Mouse (Mus musculus): ENCODE data around the gene Tmem177. TPM values are rescaled to one million over a fixed set of nuclear protein-coding genes. Genes with fewer than 3 reads are reported as not detected.
A peak's percentile ranks its signal among the peaks of the same experiment; 100 is the strongest.

Tmem177 gene
- total and polyA plus RNA-seq, 3 experiments: 4.1 to 10.9 (median 6.1) TPM

DNA sequence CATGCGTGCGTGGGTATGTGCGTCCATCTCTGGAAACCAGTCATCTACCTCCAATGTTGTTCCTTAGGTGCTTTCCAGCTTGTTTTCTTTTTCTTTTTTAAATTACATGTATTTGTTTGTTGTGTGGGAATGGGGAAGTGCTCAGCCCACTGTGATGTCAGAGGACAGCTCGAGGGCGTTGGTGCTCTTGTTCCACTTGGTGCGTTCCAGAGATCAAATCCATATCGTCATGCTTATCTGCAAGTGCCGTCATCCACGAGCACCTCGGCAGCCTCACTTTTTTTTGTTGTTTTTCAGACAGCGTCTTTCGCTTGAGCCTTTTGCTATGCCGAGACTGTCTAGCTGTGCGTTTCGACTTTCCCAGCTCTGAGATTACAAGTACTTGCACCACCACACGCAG lies 23.7 kb downstream of the Tmem177 start:
- DNase-seq: no peak

DNA sequence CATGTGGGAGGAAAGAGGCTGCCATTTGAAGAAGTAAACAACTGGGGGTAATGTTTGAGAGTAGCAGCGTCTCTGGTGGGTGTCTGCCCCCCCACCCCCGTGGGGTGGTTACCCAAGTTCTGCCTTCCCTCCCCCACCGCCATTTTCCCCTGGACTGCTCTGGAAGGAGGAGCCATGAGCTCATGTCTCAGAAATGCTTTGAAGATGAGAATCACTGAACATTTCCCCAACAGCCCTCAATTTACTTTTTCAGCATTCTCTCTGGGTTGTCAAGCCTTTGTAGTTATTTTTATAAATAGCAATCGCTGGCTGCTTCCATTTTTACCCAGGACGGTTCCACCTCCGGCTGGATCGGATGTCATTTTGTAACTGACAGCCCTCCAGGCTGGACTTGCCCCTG lies 26.7 kb downstream of the Tmem177 start:
- peak; percentile 35 for DNase-seq

DNA sequence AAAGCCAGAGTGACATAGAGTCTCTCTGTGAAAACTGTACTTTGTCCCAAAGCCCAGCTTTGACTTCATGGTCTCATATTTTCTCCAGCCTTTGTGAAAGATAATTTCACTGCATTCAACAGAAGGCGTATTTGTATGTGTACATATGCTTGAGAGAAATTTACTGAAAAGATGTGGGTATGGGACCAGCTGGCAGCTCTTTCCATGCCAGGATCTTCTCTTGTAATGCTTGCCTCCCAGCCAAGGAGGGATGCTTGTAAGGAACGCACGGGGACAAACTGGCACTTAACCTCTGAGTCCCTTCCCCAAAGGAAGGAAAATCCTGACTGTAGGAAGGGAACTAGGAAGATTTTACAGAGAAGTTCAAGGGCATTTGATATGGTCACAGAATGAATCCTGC lies 28.7 kb downstream of the Tmem177 start:
- no peak for DNase-seq

DNA sequence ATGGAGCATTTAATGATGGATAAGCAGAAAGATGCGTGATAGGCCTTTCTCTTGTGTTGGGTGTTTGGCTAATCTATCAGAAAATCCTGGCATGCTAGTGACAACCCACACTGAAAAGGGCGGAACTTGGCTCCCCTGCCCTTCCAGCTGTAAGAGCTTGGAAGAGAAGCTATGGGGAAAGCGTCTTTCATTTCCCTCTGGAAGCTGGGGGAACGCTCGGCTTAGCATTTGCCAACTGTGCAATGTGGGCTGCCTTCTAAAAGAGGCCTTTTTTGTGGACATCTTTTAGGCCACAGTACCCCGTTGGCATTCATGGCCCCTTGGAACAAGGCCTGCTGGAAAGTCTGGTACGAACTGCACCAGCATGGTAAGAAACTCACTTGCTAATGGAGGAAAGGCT lies 34.1 kb downstream of the Tmem177 start:
- DNase-seq: peak; percentile 37

DNA sequence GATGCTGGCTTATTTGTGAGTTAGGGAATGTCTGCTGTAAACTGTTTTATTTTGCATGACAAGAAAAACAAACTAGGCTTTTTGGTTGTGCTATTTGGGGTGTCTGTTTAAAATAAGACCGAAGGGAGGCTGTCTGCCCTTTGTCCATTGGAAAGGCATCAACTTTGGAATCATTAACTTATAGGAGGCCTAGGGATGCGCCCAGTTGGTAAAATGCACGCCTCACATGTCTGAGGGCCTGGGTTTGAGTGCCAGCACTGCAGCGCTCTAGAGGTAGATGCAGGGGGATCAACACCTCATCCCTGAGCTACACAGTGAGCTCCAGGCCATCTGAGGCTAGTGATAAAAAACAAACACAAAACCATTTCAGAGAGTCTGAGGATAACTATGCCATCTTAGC lies 35.5 kb downstream of the Tmem177 start:
- DNase-seq: no peak

DNA sequence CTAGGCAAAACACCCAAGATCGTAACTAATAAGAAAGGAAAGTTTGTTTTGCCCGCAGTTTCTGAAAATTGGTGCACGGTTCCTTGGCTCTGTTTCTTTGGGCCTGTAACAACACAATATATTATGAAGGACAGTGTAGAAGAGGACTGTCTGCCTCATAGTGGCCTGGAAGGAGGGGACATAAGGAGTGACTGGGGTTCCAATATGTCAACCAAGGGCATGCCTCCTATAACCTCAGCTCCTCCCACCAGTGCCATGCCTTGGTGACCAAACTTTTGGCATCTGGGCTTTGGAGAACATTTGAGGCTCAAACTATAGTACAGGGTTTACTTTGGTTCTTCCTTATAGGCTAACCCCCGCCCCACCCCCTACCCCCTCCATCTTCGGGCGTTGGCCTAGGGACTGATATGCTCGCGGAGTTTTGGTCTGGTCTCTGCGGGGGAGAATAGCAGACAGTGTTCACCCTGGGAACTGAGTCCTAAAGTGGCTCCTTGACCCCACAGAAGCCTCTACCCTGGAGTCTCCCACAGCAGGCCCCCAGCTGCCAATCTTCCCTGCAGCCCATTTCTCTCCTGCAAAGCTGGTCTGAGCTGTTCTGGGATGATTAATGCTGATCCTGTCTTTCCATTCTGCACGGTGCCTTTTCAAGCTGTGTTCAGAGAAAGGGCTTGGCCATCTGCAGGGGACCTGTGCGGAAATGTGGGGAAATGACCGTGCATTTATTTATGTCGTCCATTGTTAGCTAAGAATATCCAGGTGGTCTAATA lies 44.4 kb downstream of the Tmem177 start:
- DNase-seq: no peak

DNA sequence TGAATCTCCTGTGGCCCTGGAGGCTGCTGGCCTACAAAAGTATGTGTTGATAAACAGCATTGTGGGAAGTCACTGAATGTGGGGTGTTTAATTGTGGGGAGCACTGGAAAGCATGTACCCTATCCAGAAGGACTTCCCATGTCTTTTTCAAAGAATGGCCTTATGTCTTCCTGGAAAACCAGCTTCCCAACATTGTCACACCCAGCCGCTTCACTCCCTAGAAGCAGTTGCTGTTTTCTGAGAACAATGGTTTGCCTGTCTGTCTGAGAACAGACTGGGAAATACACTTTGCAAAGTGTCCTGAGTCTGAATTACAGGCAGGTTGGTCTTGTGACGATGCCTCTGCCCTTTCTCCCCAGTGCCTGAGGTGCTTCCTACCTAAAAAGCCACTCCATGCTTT lies 45.7 kb downstream of the Tmem177 start:
- DNase-seq: no peak

DNA sequence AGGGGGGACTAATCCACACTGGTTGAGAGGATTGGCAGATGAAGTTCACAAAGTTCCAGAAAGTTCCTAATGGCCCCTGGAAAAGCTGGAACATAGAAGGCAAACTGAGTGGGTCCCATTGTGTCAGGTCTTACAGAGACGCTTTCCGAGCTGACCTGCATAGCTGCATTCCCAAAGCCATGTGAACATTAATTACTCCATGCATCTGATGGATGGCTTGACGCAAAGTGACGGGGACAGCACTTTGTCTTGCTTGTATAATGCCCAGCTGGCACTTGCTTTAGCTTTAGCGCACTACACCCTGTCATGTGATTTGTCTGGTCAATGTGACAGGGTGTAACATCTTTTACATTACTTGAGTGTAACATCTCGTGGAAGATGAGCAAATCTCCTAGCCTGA lies 47.7 kb downstream of the Tmem177 start:
- DNase-seq: no peak

DNA sequence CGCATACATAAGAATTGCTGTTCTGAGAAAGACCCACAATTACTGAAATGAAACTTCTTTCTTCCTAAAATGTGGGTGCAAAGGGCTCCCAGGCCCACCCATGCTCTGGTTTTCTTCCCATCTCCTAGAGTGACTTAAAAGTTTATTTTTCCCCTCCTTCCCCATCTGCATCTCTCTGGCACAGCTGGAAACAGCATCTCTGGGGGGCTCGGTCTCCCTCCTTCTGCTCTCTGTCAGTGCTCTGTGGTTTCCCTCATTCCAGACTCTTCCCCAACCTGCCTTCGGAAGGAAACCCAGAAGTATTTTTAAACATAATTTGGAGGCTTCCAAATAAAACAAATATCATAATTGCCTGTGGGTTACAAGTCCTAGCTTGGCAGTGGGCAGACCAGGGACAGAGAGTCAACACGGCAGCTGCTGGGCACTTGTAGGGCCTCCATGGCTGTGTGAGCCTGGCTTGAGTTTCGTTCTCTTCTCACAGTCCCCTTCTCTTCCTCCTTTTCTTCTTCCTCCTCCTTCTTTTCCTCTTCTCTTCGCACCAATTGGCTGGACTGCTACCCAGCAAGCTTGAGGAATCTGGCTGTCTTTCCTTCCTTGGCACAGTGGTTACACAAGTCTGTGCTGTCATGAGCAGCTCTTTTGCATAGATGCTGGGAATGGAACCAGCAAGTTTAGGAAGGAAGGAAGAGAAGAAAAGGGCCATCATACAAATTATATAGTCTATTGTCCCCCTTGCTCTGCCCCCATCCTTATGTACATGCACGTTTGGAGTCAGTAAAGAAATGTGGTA lies 49.3 kb downstream of the Tmem177 start:
- no peak for DNase-seq

DNA sequence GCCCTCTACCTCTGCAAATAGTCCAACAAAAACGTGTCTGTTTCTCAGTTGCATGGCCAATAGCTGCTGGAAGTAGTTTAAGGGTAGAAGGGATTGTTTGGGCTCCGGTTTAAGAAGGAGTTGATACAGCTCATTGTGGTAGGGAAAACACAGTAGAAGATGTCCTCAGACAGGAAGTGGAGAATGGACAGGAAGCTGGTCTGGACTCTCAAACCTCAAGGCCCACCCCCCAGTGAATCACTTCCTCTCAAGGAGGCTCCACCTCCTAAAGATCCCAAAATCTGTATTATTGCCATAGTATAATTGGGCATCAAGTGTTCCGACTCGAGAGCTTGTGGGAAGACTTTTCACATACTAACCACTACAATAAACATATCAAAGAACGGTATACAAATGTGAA lies 53.4 kb downstream of the Tmem177 start:
- DNase-seq: no peak

Other genes starting within 250 kb of the Tmem177 start
- 10 to 100 TPM; 25.6 to 40.8 TPM for gene Ptpn4, start 75.6 kb downstream of the Tmem177 start, total RNA-seq (2021)
- 4.9 and 9.2 TPM in 2 replicates for gene Ptpn4, start 75.6 kb downstream of the Tmem177 start, polyA plus RNA-seq (2012; rRNA removed)
- gene Cfap221, start 84.0 kb upstream of the Tmem177 start, total RNA-seq (2021): under 1 TPM; 0.24 to 0.37 TPM
- 0.04 and 0.08 TPM in 2 replicates for gene Cfap221, start 84.0 kb upstream of the Tmem177 start, polyA plus RNA-seq (2012; rRNA removed)
- gene Sctr, start 93.7 kb upstream of the Tmem177 start, total RNA-seq (2021): 10 to 100 TPM; 10.8 to 18.9 TPM
- 10.0 and 21.1 TPM in 2 replicates for gene Sctr, start 93.7 kb upstream of the Tmem177 start, polyA plus RNA-seq (2012; rRNA removed)
- 10 to 100 TPM in 1 of 2 experiments, 1 to 10 TPM in 1; 9.8 to 22.6 TPM for gene Tmem37, start 160.9 kb upstream of the Tmem177 start, total RNA-seq (2021)
- gene Tmem37, start 160.9 kb upstream of the Tmem177 start, polyA plus RNA-seq (2012; rRNA removed): 22.4 and 32.9 TPM in 2 replicates
- gene Dbi, start 207.9 kb upstream of the Tmem177 start, total RNA-seq (2021): 1,000 to 10,000 TPM; 1,195 to 1,389 TPM
- gene Dbi, start 207.9 kb upstream of the Tmem177 start, polyA plus RNA-seq (2012; rRNA removed): 375 and 512 TPM in 2 replicates
- 10 to 100 TPM; 11.7 to 12.2 TPM for gene 3110009E18Rik, start 208.0 kb upstream of the Tmem177 start, total RNA-seq (2021)
- gene 3110009E18Rik, start 208.0 kb upstream of the Tmem177 start, polyA plus RNA-seq (2012; rRNA removed): 0.59 and 0.68 TPM in 2 replicates